Mouse (Mus musculus): ENCODE data around the gene Gm47995.
"Not testable (repeated sequence)": the region's sequence is repeated elsewhere in the genome, so short reads cannot be mapped to it uniquely, and the experiment has no call there.

DNA sequence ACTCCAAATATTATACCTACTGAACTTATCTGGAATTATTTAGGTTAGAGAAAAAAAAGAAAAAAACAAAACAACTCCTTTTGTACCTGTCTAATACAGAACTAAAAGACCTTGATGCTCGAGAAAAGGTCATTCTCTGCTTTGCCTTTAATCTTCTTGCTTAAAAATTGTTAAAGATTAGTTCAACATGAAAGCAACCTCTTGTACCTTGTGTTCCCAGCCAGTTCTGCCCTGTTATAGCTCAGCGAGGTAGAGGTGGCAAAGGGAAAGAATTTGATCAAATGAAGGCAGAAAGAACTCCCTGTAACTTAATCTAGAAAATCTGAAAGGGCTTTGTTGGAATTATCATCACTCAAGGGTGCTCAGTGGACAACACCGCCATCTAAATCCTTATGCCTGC is 12.1 kb upstream of the Gm47995 start:
- TF ChIP-seq MYOG (IDR thresholded peaks at IDR 0.05; ENCODE audit: control insufficient read depth, extremely low read depth, insufficient read length); CTCF (IDR thresholded peaks at IDR 0.05; ENCODE audit: control insufficient read depth, insufficient read depth, insufficient read length); MYOD1 (IDR thresholded peaks at IDR 0.05; ENCODE audit: control insufficient read depth, insufficient read length, low read depth); USF1 (IDR thresholded peaks at IDR 0.05; ENCODE audit: low read depth); MAX (IDR thresholded peaks at IDR 0.05); CEBPB (IDR thresholded peaks at IDR 0.05; ENCODE audit: low read depth); FOSL1 (IDR thresholded peaks at IDR 0.05; ENCODE audit: insufficient read depth, low read length, poor library complexity, severe bottlenecking): not testable (repeated sequence)

Data from C2C12 (cell line).